Mouse (Mus musculus) G1E (cell line): ENCODE data around the gene Rbm4b. TPM values are rescaled to one million over a fixed set of nuclear protein-coding genes. Genes with fewer than 3 reads are reported as not detected.

Experiments used
- ATAC-seq: 2 replicates; pipeline ENCODE4 v1.8.0; 2016; ENCODE audit warnings: mild to moderate bottlenecking; ENCODE audit not compliant: insufficient number of reproducible peaks, poor library complexity, low FRiP score, severe bottlenecking; ENCODE audit errors: extremely low read depth
- DNase-seq: peaks from one replicate; pipeline ENCODE4 v3.0.0; 2012; ENCODE audit warnings: low spot score
- H3K27me3 ChIP-seq: 2 replicates; pipeline ENCODE4 v1.6.1; 2012; ENCODE audit warnings: mild to moderate bottlenecking, low read length, inconsistent platforms; ENCODE audit not compliant: insufficient read depth
- H3K36me3 ChIP-seq: replicated peaks from 2 replicates; pipeline ENCODE3; 2012; ENCODE audit warnings: mild to moderate bottlenecking, inconsistent platforms
- H3K4me1 ChIP-seq: 2 replicates; pipeline ENCODE4 v1.6.1; 2012; ENCODE audit warnings: low read depth, low read length, inconsistent platforms, mixed read lengths; ENCODE audit not compliant: insufficient read depth
- H3K4me3 ChIP-seq: 2 replicates; pipeline ENCODE4 v1.5.1; 2012; ENCODE audit warnings: low read depth, mild to moderate bottlenecking, inconsistent platforms, low read length, moderate library complexity, mixed read lengths
- H3K9me3 ChIP-seq: replicated peaks from 2 replicates; pipeline ENCODE4 v1.6.1; 2012; ENCODE audit warnings: inconsistent platforms
- CTCF ChIP-seq: IDR thresholded peaks from 2 replicates; pipeline ENCODE4 v1.5.1; 2012; ENCODE audit warnings: low read depth, low read length, inconsistent platforms, mixed read lengths
- GATA1 ChIP-seq: IDR thresholded peaks from 2 replicates; pipeline ENCODE4 v1.6.1; 2012; ENCODE audit warnings: borderline replicate concordance, low read length, inconsistent platforms, mixed read lengths
- GATA2 ChIP-seq: IDR thresholded peaks from 2 replicates; pipeline ENCODE4 v1.6.1; 2012; ENCODE audit warnings: low read depth, low read length, inconsistent platforms, borderline replicate concordance
- POLR2AphosphoS5 ChIP-seq: IDR thresholded peaks from 2 replicates; pipeline ENCODE4 v1.6.1; 2012; ENCODE audit warnings: low read depth, low read length, inconsistent platforms; ENCODE audit not compliant: insufficient replicate concordance
- TAL1 ChIP-seq: conservative IDR thresholded peaks from 2 replicates; pipeline ENCODE4 v1.6.1; 2012; ENCODE audit warnings: low read depth, low read length, inconsistent platforms, mixed read lengths
- polyA plus RNA-seq: library from polyadenylated mRNA; stranded (reverse); fragments of >175 nt; gene quantifications from 2 replicates; pipeline ENCODE4 v1.2.3, GENCODE M21; 2012
- total RNA-seq, 2 experiments: library from RNA; stranded (forward) in 1 of 2; stranded (reverse) in 1 of 2; fragments of 200-1000 nt in 1 of 2; fragments of >200 nt in 1 of 2; fragmentation: Nextera tagmentation in 1 of 2; gene quantifications; 2 replicates each; pipeline ENCODE4 v1.2.3; 2014 to 2017

Gene Rbm4b
- total and polyA plus RNA-seq, 3 experiments, result 5.1 to 20.7 (median 9.8) TPM

DNA sequence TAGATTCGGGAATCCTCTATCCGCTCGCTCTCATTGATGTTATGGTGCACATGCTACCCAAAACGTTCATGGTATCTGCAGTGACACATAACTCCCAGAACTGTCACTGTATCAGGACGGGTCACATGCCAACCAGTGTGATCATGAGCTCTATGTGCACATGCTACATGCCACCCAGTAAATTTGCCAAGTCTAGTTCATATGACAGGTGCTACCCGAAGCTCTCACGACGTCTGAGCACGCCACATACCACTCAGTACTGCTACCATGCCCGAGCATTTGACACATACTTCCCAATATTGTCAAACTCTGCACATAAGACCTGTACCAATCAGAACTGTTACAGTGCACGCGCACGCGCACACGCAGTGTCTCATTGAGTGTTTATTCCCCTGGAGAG is 36.2 kb upstream of the Rbm4b start:
- Histone ChIP-seq H3K4me3 (no peak overlapping the region), H3K27me3 (peaks cover 23% of the 10 kb centered on the region; the same call in 1 of the 2 replicates), H3K36me3 (no peaks in the 10 kb centered on the region), H3K4me1 (peaks cover 10% of the 10 kb centered on the region), H3K9me3 (no peaks in the 10 kb centered on the region)
- DNase-seq (no peak), ATAC-seq (no peak)
- TF ChIP-seq GATA2 (no peak), POLR2AphosphoS5 (no peak), TAL1 (no peak), CTCF (no peak), GATA1 (no peak)

- no peak for ATAC-seq
- DNase-seq, result no peak
- Histone ChIP-seq H3K4me1 (peaks cover 10% of the 10 kb centered on the region), H3K36me3 (no peaks in the 10 kb centered on the region), H3K4me3 (no peak overlapping the region), H3K9me3 (no peaks in the 10 kb centered on the region), H3K27me3 (peaks cover 23% of the 10 kb centered on the region; the same call in 1 of the 2 replicates)
- TF ChIP-seq TAL1 (no peak), CTCF (no peak), GATA1 (no peak), POLR2AphosphoS5 (no peak), GATA2 (no peak)
Measured at GRCm38 (mm10) chr19:4720671-4721244, 35.5 kb upstream of the Rbm4b start.

GRCm38 (mm10) chr19:4729186-4729585 is 27.1 kb upstream of the Rbm4b start:
- no peak for ATAC-seq
- Histone ChIP-seq H3K9me3 (no peaks in the 10 kb centered on the region), H3K27me3 (peaks cover 33% of the 10 kb centered on the region), H3K4me1 (no peaks in the 10 kb centered on the region), H3K36me3 (no peaks in the 10 kb centered on the region), H3K4me3 (no peak overlapping the region)
- no peak for DNase-seq
- no peak for TF ChIP-seq CTCF
- no peak for TF ChIP-seq POLR2AphosphoS5
- no peak for TF ChIP-seq TAL1
- TF ChIP-seq GATA2, result no peak
- TF ChIP-seq GATA1, result no peak

GRCm38 (mm10) chr19:4733052-4733451 is 23.2 kb upstream of the Rbm4b start:
- H3K4me1 ChIP-seq, result no peaks in the 10 kb centered on the region
- DNase-seq (no peak), ATAC-seq (no peak)
- H3K4me3 ChIP-seq, result no peak overlapping the region
- H3K9me3 ChIP-seq, result no peaks in the 10 kb centered on the region
- H3K36me3 ChIP-seq, result no peaks in the 10 kb centered on the region
- TF ChIP-seq POLR2AphosphoS5 (no peak), TAL1 (no peak), GATA2 (no peak), GATA1 (no peak), CTCF (no peak)
- H3K27me3 ChIP-seq, result peaks cover 32% of the 10 kb centered on the region

GRCm38 (mm10) chr19:4737866-4738265 is 18.4 kb upstream of the Rbm4b start:
- ATAC-seq, result no peak
- no peaks in the 10 kb centered on the region for H3K36me3 ChIP-seq
- no peaks in the 10 kb centered on the region for H3K4me1 ChIP-seq
- no peak overlapping the region for H3K4me3 ChIP-seq
- no peak for DNase-seq
- peaks cover 28% of the 10 kb centered on the region; the same call in 1 of the 2 replicates for H3K27me3 ChIP-seq
- no peaks in the 10 kb centered on the region for H3K9me3 ChIP-seq
- TF ChIP-seq GATA1 (no peak), GATA2 (no peak)

DNA sequence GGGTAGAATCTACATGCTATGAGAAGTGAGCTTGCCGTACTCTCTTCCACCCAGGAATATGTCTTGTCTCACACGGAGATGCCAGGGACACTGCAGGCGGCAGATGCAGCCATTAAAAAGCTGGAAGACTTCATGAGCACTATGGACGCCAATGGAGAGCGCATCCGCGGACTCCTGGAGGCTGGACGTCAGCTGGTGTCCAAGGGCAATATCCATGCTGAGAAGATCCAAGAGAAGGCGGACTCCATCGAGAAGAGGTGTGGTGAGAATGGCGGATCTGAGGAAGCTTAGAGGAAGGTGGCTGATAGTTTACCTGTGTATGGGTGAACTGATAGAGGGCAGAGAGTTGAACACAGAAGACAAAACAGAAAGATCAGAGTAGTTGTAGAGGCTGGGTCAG is 17.2 kb upstream of the Rbm4b start:
- H3K4me3 ChIP-seq, result no peak overlapping the region
- peaks cover 22% of the 10 kb centered on the region; the same call in 1 of the 2 replicates for H3K27me3 ChIP-seq
- TF ChIP-seq POLR2AphosphoS5 (no peak), CTCF (no peak), GATA1 (no peak), TAL1 (no peak), GATA2 (no peak)
- ATAC-seq (no peak), DNase-seq (no peak)
- peaks cover 3% of the 10 kb centered on the region for H3K36me3 ChIP-seq
- no peaks in the 10 kb centered on the region for H3K9me3 ChIP-seq
- H3K4me1 ChIP-seq, result no peaks in the 10 kb centered on the region

DNA sequence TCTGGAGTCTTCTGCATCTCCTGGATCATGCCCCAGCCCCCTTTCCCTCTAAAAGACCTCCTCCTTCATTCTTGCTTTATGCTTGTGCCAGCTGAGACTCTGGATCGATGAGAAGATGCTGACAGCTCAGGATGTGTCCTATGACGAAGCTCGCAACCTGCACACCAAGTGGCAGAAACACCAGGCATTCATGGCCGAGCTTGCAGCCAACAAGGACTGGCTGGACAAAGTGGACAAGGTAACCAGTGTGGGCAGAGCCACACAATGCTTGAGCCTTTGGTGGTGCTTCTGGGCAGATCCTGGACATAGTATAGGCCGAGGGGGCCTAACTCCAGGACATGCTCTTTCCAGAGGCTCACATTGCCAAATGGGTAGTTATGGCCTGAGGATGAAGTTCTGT is 16.5 kb upstream of the Rbm4b start:
- TF ChIP-seq GATA1, result no peak
- TF ChIP-seq TAL1, result no peak
- TF ChIP-seq POLR2AphosphoS5, result no peak
- no peak for TF ChIP-seq GATA2
- TF ChIP-seq CTCF, result no peak
- peaks cover 7% of the 10 kb centered on the region for H3K36me3 ChIP-seq
- DNase-seq, result no peak
- no peaks in the 10 kb centered on the region for H3K9me3 ChIP-seq
- no peaks in the 10 kb centered on the region for H3K4me1 ChIP-seq
- ATAC-seq, result no peak
- H3K27me3 ChIP-seq, result peaks cover 15% of the 10 kb centered on the region; the same call in 1 of the 2 replicates
- no peak overlapping the region for H3K4me3 ChIP-seq
